Mouse (Mus musculus): ENCODE measurements around the gene Dlg4.

GRCm38 (mm10) chr11:69984431-69984830 is 32.3 kb upstream of the Dlg4 start:
- no peak for TF ChIP-seq CTCF (IDR thresholded peaks at IDR 0.05; ENCODE audit: low read depth, low read length)
- no peak for TF ChIP-seq POLR2A (IDR thresholded peaks at IDR 0.05; ENCODE audit: extremely low read depth, insufficient read depth, low read length)

Measured in liver, adult 2 months (tissue).